Mouse (Mus musculus) MEL (cell line): ENCODE data around the gene Nop9. TPM values are rescaled to one million over a fixed set of nuclear protein-coding genes. Genes with fewer than 3 reads are reported as not detected.

Experiments used
- DNase-seq: peaks from one replicate; pipeline ENCODE4 v3.0.0; 2011; ENCODE audit warnings: low read depth, low spot score
- H3K27ac ChIP-seq: 2 replicates; pipeline ENCODE4 v1.5.1; 2012; ENCODE audit warnings: low read depth, mild to moderate bottlenecking, control low read depth, low read length, moderate library complexity; ENCODE audit not compliant: control insufficient read depth
- H3K27me3 ChIP-seq, 2 experiments: fragments of 150-350 bp in 1 of 2; sonication (generic) in 1 of 2; 2 replicates each; pipeline ENCODE4 v1.6.1; 2012; ENCODE audit warnings: low read length in 2 of 2, mild to moderate bottlenecking in 2 of 2, improper control_type of control experiment in 1 of 2, moderate library complexity in 1 of 2; ENCODE audit not compliant: insufficient read depth in 2 of 2, control insufficient read depth in 1 of 2
- H3K36me3 ChIP-seq, 2 experiments: 2 replicates each; pipeline ENCODE4 v1.6.1; 2012 to 2014; ENCODE audit warnings: low read length in 2 of 2, improper control_type of control experiment in 1 of 2, inconsistent platforms in 1 of 2, mild to moderate bottlenecking in 1 of 2; ENCODE audit not compliant: insufficient read depth in 2 of 2, control insufficient read depth in 1 of 2
- H3K4me1 ChIP-seq, 2 experiments: fragments of 150-350 bp in 1 of 2; sonication (generic) in 1 of 2; 2 replicates each; pipeline ENCODE4 v1.6.1; 2012; ENCODE audit warnings: low read length in 2 of 2, improper control_type of control experiment in 1 of 2, mild to moderate bottlenecking in 1 of 2; ENCODE audit not compliant: insufficient read depth in 2 of 2, control insufficient read depth in 1 of 2
- H3K4me3 ChIP-seq, 2 experiments: fragments of 150-350 bp in 1 of 2; sonication (generic) in 1 of 2; 2 replicates each; pipeline ENCODE4 v1.5.1; 2012; ENCODE audit warnings: low read depth in 2 of 2, low read length in 2 of 2, mild to moderate bottlenecking in 2 of 2, moderate library complexity in 2 of 2, control low read depth in 1 of 2, improper control_type of control experiment in 1 of 2; ENCODE audit not compliant: control insufficient read depth in 1 of 2, insufficient read depth in 1 of 2
- H3K79me2 ChIP-seq: 2 replicates; pipeline ENCODE4 v1.6.1; 2012; ENCODE audit warnings: mild to moderate bottlenecking, low read length, moderate library complexity; ENCODE audit not compliant: control insufficient read depth, poor library complexity, insufficient read depth
- H3K9ac ChIP-seq: 2 replicates; pipeline ENCODE4 v1.6.1; 2012; ENCODE audit warnings: low read depth, mild to moderate bottlenecking, control low read depth, low read length, moderate library complexity; ENCODE audit not compliant: control insufficient read depth, poor library complexity, severe bottlenecking
- H3K9me3 ChIP-seq: fragments of 150-350 bp; sonication (generic); replicated peaks from 2 replicates; pipeline ENCODE4 v1.6.1; 2012; ENCODE audit warnings: mild to moderate bottlenecking, low read length, improper control_type of control experiment, moderate library complexity; ENCODE audit not compliant: insufficient read depth
- BHLHE40 ChIP-seq: IDR thresholded peaks from 2 replicates; pipeline ENCODE4 v1.6.1; 2012; ENCODE audit warnings: low read depth, mild to moderate bottlenecking, inconsistent platforms, low read length, improper control_type of control experiment, borderline replicate concordance
- CHD1 ChIP-seq: IDR thresholded peaks from 2 replicates; pipeline ENCODE4 v1.6.1; 2012; ENCODE audit warnings: low read depth, mild to moderate bottlenecking, inconsistent platforms, low read length, improper control_type of control experiment
- CTCF ChIP-seq, 3 experiments: IDR thresholded peaks in 2 of 3; conservative IDR thresholded peaks in 1 of 3; 2 replicates each; pipeline ENCODE4 v1.5.1; 2011 to 2012; ENCODE audit warnings: low read length in 3 of 3, low read depth in 2 of 3, mild to moderate bottlenecking in 2 of 3, improper control_type of control experiment in 1 of 3, inconsistent platforms in 1 of 3, mixed read lengths in 1 of 3, moderate library complexity in 1 of 3; ENCODE audit not compliant: control insufficient read depth in 1 of 3, insufficient read depth in 1 of 3, poor library complexity in 1 of 3, severe bottlenecking in 1 of 3
- ELF1 ChIP-seq: IDR thresholded peaks from 2 replicates; pipeline ENCODE4 v1.6.1; 2014; ENCODE audit warnings: low read depth, mild to moderate bottlenecking, inconsistent platforms, low read length, improper control_type of control experiment, moderate library complexity
- EP300 ChIP-seq, 2 experiments: IDR thresholded peaks; 2 replicates each; pipeline ENCODE4 v1.6.1; 2011; ENCODE audit warnings: improper control_type of control experiment in 2 of 2, low read length in 2 of 2, low read depth in 1 of 2, mild to moderate bottlenecking in 1 of 2
- ETS1 ChIP-seq: IDR thresholded peaks from 2 replicates; pipeline ENCODE4 v1.6.1; 2012; ENCODE audit warnings: low read depth, mild to moderate bottlenecking, inconsistent platforms, low read length, improper control_type of control experiment, moderate library complexity
- GABPA ChIP-seq: IDR thresholded peaks from 2 replicates; pipeline ENCODE4 v1.6.1; 2012; ENCODE audit warnings: low read depth, mild to moderate bottlenecking, inconsistent platforms, low read length, improper control_type of control experiment, moderate library complexity
- GATA1 ChIP-seq: IDR thresholded peaks from 2 replicates; pipeline ENCODE4 v1.6.1; 2011; ENCODE audit warnings: low read depth, low read length, improper control_type of control experiment
- HCFC1 ChIP-seq: IDR thresholded peaks from 2 replicates; pipeline ENCODE4 v1.6.1; 2012; ENCODE audit warnings: low read depth, mild to moderate bottlenecking, inconsistent platforms, low read length, improper control_type of control experiment, moderate library complexity
- MAX ChIP-seq: IDR thresholded peaks from 2 replicates; pipeline ENCODE4 v1.6.1; 2011; ENCODE audit warnings: low read length, improper control_type of control experiment
- MAZ ChIP-seq: IDR thresholded peaks from 2 replicates; pipeline ENCODE4 v1.6.1; 2012; ENCODE audit warnings: low read depth, mild to moderate bottlenecking, inconsistent platforms, low read length, improper control_type of control experiment
- MEF2A ChIP-seq: IDR thresholded peaks from 2 replicates; pipeline ENCODE4 v1.6.1; 2014; ENCODE audit warnings: low read depth, mild to moderate bottlenecking, inconsistent platforms, low read length, improper control_type of control experiment; ENCODE audit not compliant: poor library complexity, insufficient replicate concordance, severe bottlenecking; ENCODE audit errors: extremely low read depth
- MYC ChIP-seq: IDR thresholded peaks from 2 replicates; pipeline ENCODE4 v1.6.1; 2011; ENCODE audit warnings: low read depth, mild to moderate bottlenecking, low read length, improper control_type of control experiment, moderate library complexity
- POLR2A ChIP-seq, 2 experiments: IDR thresholded peaks; 2 replicates each; pipeline ENCODE4 v1.6.1; 2011 to 2012; ENCODE audit warnings: low read length in 2 of 2, mild to moderate bottlenecking in 2 of 2, control low read depth in 1 of 2, improper control_type of control experiment in 1 of 2, low read depth in 1 of 2, moderate library complexity in 1 of 2; ENCODE audit not compliant: control insufficient read depth in 1 of 2, insufficient read depth in 1 of 2, poor library complexity in 1 of 2
- POLR2AphosphoS5 ChIP-seq: IDR thresholded peaks from 2 replicates; pipeline ENCODE4 v1.6.1; 2012; ENCODE audit warnings: low read depth, borderline replicate concordance, mild to moderate bottlenecking, inconsistent platforms, low read length, moderate library complexity, mixed read lengths
- RAD21 ChIP-seq: IDR thresholded peaks from 2 replicates; pipeline ENCODE4 v1.6.1; 2011; ENCODE audit warnings: mild to moderate bottlenecking, low read depth, low read length, improper control_type of control experiment
- SIN3A ChIP-seq: IDR thresholded peaks from 2 replicates; pipeline ENCODE4 v1.6.1; 2012; ENCODE audit warnings: low read length, improper control_type of control experiment, inconsistent platforms
- SMC3 ChIP-seq: IDR thresholded peaks from 2 replicates; pipeline ENCODE4 v1.6.1; 2011; ENCODE audit warnings: low read depth, low read length, improper control_type of control experiment
- TBP ChIP-seq: IDR thresholded peaks from 2 replicates; pipeline ENCODE4 v1.8.0; 2011; ENCODE audit warnings: low read depth, low read length, improper control_type of control experiment
- TCF12 ChIP-seq: IDR thresholded peaks from 2 replicates; pipeline ENCODE4 v1.6.1; 2014; ENCODE audit warnings: low read depth, mild to moderate bottlenecking, inconsistent platforms, low read length, improper control_type of control experiment, moderate library complexity
- UBTF ChIP-seq: IDR thresholded peaks from 2 replicates; pipeline ENCODE4 v1.6.1; 2012; ENCODE audit warnings: low read depth, mild to moderate bottlenecking, inconsistent platforms, low read length, improper control_type of control experiment, moderate library complexity, borderline replicate concordance; ENCODE audit not compliant: insufficient read depth
- USF2 ChIP-seq, 2 experiments: IDR thresholded peaks; 2 replicates each; pipeline ENCODE4 v1.6.1; 2011 to 2012; ENCODE audit warnings: improper control_type of control experiment in 2 of 2, low read length in 2 of 2, borderline replicate concordance in 1 of 2, inconsistent platforms in 1 of 2, low read depth in 1 of 2, mild to moderate bottlenecking in 1 of 2; ENCODE audit not compliant: insufficient read depth in 1 of 2
- ZC3H11A ChIP-seq: IDR thresholded peaks from 2 replicates; pipeline ENCODE4 v1.6.1; 2012; ENCODE audit warnings: low read depth, mild to moderate bottlenecking, inconsistent platforms, low read length, improper control_type of control experiment
- ZMIZ1 ChIP-seq: IDR thresholded peaks from 2 replicates; pipeline ENCODE4 v1.6.1; 2012; ENCODE audit warnings: low read depth, mild to moderate bottlenecking, inconsistent platforms, low read length, improper control_type of control experiment, moderate library complexity
- ZNF384 ChIP-seq: IDR thresholded peaks from 2 replicates; pipeline ENCODE4 v1.6.1; 2012; ENCODE audit warnings: low read depth, mild to moderate bottlenecking, inconsistent platforms, low read length, improper control_type of control experiment
- polyA plus RNA-seq, 2 experiments: library from polyadenylated mRNA; stranded (reverse) in 1 of 2; unstranded in 1 of 2; fragments of >175 nt in 1 of 2; fragments of >200 nt in 1 of 2; gene quantifications; 2 replicates each; pipeline versions ENCODE4 v1.2.1 to v1.2.4; 2012; ENCODE audit warnings: low replicate concordance in 2 of 2, low read depth in 1 of 2; ENCODE audit not compliant: insufficient read length in 2 of 2, insufficient read depth in 1 of 2, missing spikeins in 1 of 2
- total RNA-seq: library from RNA; depleted of rRNA; stranded (reverse); fragments of 300-350 nt; gene quantifications from 2 replicates; pipeline ENCODE4 v1.2.3, GENCODE M21; 2012

Gene Nop9
- total and polyA plus RNA-seq, 3 experiments = 47.8 to 112 TPM; not detected in 1

DNA sequence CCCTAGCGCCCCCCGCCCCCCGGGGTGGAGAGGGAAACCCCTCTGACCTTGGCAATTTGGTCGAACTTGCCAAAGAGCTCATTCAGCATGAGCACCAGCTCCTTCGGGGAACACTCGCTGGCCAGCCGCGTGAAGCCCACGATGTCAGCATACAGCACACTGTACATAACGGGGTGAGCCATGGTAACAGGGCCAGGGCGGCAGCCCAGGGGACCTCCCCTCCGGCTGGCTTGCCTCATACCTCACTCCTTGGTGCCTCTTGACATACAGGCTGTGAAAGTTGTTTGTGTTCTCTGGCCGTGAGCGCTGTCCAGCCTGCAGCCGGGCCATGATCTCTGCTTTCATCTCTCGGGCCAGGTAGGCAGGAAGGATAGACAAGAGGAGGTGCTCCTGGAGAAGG is 34.2 kb downstream of the Nop9 start:
- H3K36me3 ChIP-seq = peaks cover 0 to 7% of the 10 kb centered on the region in 2 experiments; a peak in 2 of 4 replicates
- no peaks in the 10 kb centered on the region for H3K79me2 ChIP-seq
- H3K4me3 ChIP-seq = no peak overlapping the region
- H3K27ac ChIP-seq = no peak overlapping the region
- H3K9me3 ChIP-seq = no peaks in the 10 kb centered on the region
- TF ChIP-seq EP300 (IDR thresholded peaks at IDR 0.05; ENCODE audit: low read depth in 1 of 2, low read length in 2 of 2) = no peak
- H3K9ac ChIP-seq = no peak overlapping the region
- no peak for DNase-seq
- peaks cover 5 to 12% of the 10 kb centered on the region in 2 experiments; a peak in 3 of 4 replicates for H3K4me1 ChIP-seq
- H3K27me3 ChIP-seq = no peaks in the 10 kb centered on the region

- no peaks in the 10 kb centered on the region for H3K9me3 ChIP-seq
- H3K79me2 ChIP-seq = no peaks in the 10 kb centered on the region
- H3K9ac ChIP-seq = no peak overlapping the region
- no peak overlapping the region for H3K27ac ChIP-seq
- TF ChIP-seq HCFC1 (no peak), UBTF (no peak), POLR2A (IDR thresholded peaks at IDR 0.05; ENCODE audit: control insufficient read depth in 1 of 2, insufficient read depth in 1 of 2, low read depth in 1 of 2, low read length in 2 of 2, poor library complexity in 1 of 2) (no peak), RAD21 (no peak), TBP (no peak)
- no peak overlapping the region for H3K4me3 ChIP-seq
- H3K27me3 ChIP-seq = no peaks in the 10 kb centered on the region
- peaks cover 5 to 12% of the 10 kb centered on the region in 2 experiments; a peak in 3 of 4 replicates for H3K4me1 ChIP-seq
- peaks cover 0 to 7% of the 10 kb centered on the region in 2 experiments; a peak in 2 of 4 replicates for H3K36me3 ChIP-seq
- no peak for DNase-seq
Measured at GRCm38 (mm10) chr14:55780736-55781135, 35.2 kb downstream of the Nop9 start.

DNA sequence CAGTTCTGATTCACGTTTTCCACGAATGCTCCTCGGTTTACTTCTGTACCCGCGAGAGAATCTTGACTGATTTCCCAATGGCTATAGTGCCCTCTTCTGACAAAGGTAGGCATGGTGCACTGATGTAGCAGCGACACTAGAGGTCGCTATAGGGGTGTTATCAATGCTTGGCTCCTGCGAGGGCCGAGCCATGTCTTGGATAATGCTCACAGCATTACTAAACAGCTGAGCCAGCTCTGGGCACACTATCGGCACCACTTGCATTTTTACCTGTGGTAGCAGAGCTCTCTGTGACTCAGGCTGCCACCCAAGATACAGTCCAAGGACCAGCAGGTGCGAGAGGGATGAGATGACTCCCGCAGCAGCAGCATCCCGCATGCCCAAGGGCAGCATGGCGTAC is 35.8 kb downstream of the Nop9 start:
- Histone ChIP-seq H3K27me3 (no peaks in the 10 kb centered on the region), H3K9ac (no peak overlapping the region)
- TF ChIP-seq TBP (peak; percentile 53; the same call in 1 of the 2 replicates), GABPA (no peak), RAD21 (peak; percentile 90), USF2 (IDR thresholded peaks at IDR 0.05; ENCODE audit: borderline replicate concordance in 1 of 2, insufficient read depth in 1 of 2, low read depth in 1 of 2, low read length in 2 of 2) (no peak), SMC3 (peak; percentile 96), CTCF (IDR thresholded peaks at IDR 0.05 in 2 of 3, conservative IDR thresholded peaks at IDR 0.05 in 1 of 3; ENCODE audit: control insufficient read depth in 1 of 3, insufficient read depth in 1 of 3, low read depth in 2 of 3, low read length in 3 of 3, poor library complexity in 1 of 3, severe bottlenecking in 1 of 3) (peak in 2 of 3 experiments; percentile 98 to 99; a peak in 5 of 6 replicates), ETS1 (peak; percentile 29; the same call in 1 of the 2 replicates), ZMIZ1 (no peak), POLR2AphosphoS5 (no peak), HCFC1 (peak; percentile 59), MYC (0 out of 2 replicates have a peak, but pooled peaks have one; percentile 57), ZNF384 (no peak), ELF1 (0 out of 2 replicates have a peak, but pooled peaks have one; percentile 6), CHD1 (no peak), BHLHE40 (peak; percentile 61), TCF12 (0 out of 2 replicates have a peak, but pooled peaks have one; percentile 27), MAX (no peak), MAZ (0 out of 2 replicates have a peak, but pooled peaks have one; percentile 26), SIN3A (peak; percentile 83), GATA1 (peak; percentile 57), ZC3H11A (peak; percentile 94), MEF2A (no peak)

More for the DNA sequence above, 35.8 kb downstream of the Nop9 start:
- Histone ChIP-seq H3K4me1 (peaks cover 5 to 12% of the 10 kb centered on the region in 2 experiments; a peak in 3 of 4 replicates), H3K27ac (no peak overlapping the region), H3K4me3 (no peak overlapping the region), H3K9me3 (no peaks in the 10 kb centered on the region), H3K79me2 (no peaks in the 10 kb centered on the region), H3K36me3 (peaks cover 0 to 7% of the 10 kb centered on the region in 2 experiments; a peak in 2 of 4 replicates)
- peak; percentile 86 for DNase-seq
